Mouse (Mus musculus) midbrain, postnatal 0 days (tissue): Measurements from ENCODE around the gene Lrmda. TPM values are rescaled to one million over a fixed set of nuclear protein-coding genes. Genes with fewer than 3 reads are reported as not detected.
A peak's percentile ranks its signal among the peaks of the same experiment; 100 is the strongest.

Source experiments
- ATAC-seq: fragments of 200-750 bp; cut with Nextera tagmentation; 2 replicates; pipeline ENCODE4 v1.8.0; 2017; ENCODE audit warnings: moderate number of reproducible peaks, mild to moderate bottlenecking, moderate TSS enrichment, moderate library complexity; ENCODE audit not compliant: low FRiP score
- DNase-seq: peaks from one replicate; pipeline ENCODE4 v3.0.0-alpha.2; 2015; ENCODE audit warnings: low spot score
- H3K27ac ChIP-seq: fragments of 300-500 bp; sonication (generic); 2 replicates; pipeline ENCODE4 v1.5.1; 2014; ENCODE audit warnings: low read depth, mild to moderate bottlenecking, low read length, mixed read lengths
- H3K27me3 ChIP-seq: fragments of 300-500 bp; sonication (generic); 2 replicates; pipeline ENCODE4 v1.6.1; 2014; ENCODE audit warnings: low read length, control low read depth, mixed read lengths; ENCODE audit not compliant: insufficient read depth
- H3K36me3 ChIP-seq: fragments of 300-500 bp; sonication (generic); 2 replicates; pipeline ENCODE4 v1.6.1; 2014; ENCODE audit warnings: low read length, control low read depth, mixed read lengths; ENCODE audit not compliant: insufficient read depth
- H3K4me1 ChIP-seq: fragments of 300-500 bp; sonication (generic); 2 replicates; pipeline ENCODE4 v1.6.1; 2014; ENCODE audit warnings: mild to moderate bottlenecking, control low read depth, antibody characterized with exemption, low read length, mixed read lengths; ENCODE audit not compliant: insufficient read depth
- H3K4me2 ChIP-seq: fragments of 300-500 bp; sonication (generic); 2 replicates; pipeline ENCODE4 v1.6.1; 2014; ENCODE audit warnings: low read depth, mild to moderate bottlenecking, low read length, mixed read lengths; ENCODE audit not compliant: poor library complexity, severe bottlenecking
- H3K4me3 ChIP-seq: fragments of 300-500 bp; sonication (generic); 2 replicates; pipeline ENCODE4 v1.5.1; 2014; ENCODE audit warnings: low read depth, mild to moderate bottlenecking, low read length, moderate library complexity
- H3K9ac ChIP-seq: fragments of 300-500 bp; sonication (generic); replicated peaks from 2 replicates; pipeline ENCODE4 v1.6.1; 2014; ENCODE audit warnings: mild to moderate bottlenecking, low read length, moderate library complexity, mixed read lengths; ENCODE audit not compliant: poor library complexity, severe bottlenecking
- H3K9me3 ChIP-seq: fragments of 300-500 bp; sonication (generic); 2 replicates; pipeline ENCODE4 v1.6.1; 2016; ENCODE audit warnings: low read length, control low read depth
- CTCF ChIP-seq: IDR thresholded peaks from 2 replicates; pipeline ENCODE4 v1.5.1; 2016; ENCODE audit warnings: antibody characterized with exemption, mild to moderate bottlenecking
- WGBS: fragments of 180-500 bp; shearing (Covaris S2); extraction: QIAGEN DNeasy Blood & Tissue Kit; methylation state at CpG from one replicate; pipeline ENCODE4 v1.1.7; 2014; 5-methylcytosine and 5-hydroxymethylcytosine counted together
- polyA plus RNA-seq: library from polyadenylated mRNA; unstranded; fragments of >200 nt; fragmentation: Nextera tagmentation; extraction: Ambion mirVana; gene quantifications from 2 replicates; pipeline ENCODE4 v1.2.1, GENCODE M21; 2015
- total RNA-seq: library from RNA; depleted of rRNA; stranded (reverse); fragments of >200 nt; gene quantifications from 2 replicates; pipeline ENCODE4 v1.2.3, GENCODE M21; 2014

The Lrmda gene
- total and polyA plus RNA-seq, 2 experiments from 2014 or later: 0.35 TPM; not detected in 1

- no peak overlapping the region for H3K27ac ChIP-seq
- no peak overlapping the region for H3K4me2 ChIP-seq
- H3K4me1 ChIP-seq: no peaks in the 10 kb centered on the region
- no peak for TF ChIP-seq CTCF
- no peaks in the 10 kb centered on the region for H3K9me3 ChIP-seq
- H3K27me3 ChIP-seq: no peaks in the 10 kb centered on the region
- ATAC-seq (no peak), DNase-seq (no peak)
- H3K4me3 ChIP-seq: no peak overlapping the region
- WGBS: 57% methylated on average over 5 of the region's 5 CpGs
- H3K9ac ChIP-seq: no peak overlapping the region
- H3K36me3 ChIP-seq: no peaks in the 10 kb centered on the region
These were observed 422.4 kb downstream of the Lrmda start for GRCm38 (mm10) chr14:22441859-22442447.

GRCm38 (mm10) chr14:22442719-22443118, 423.2 kb downstream of the Lrmda start:
- DNase-seq (no peak), ATAC-seq (no peak)
- WGBS: 78% methylated on average over 5 of the region's 5 CpGs
- Histone ChIP-seq H3K27me3 (no peaks in the 10 kb centered on the region), H3K9ac (no peak overlapping the region), H3K4me1 (no peaks in the 10 kb centered on the region), H3K36me3 (no peaks in the 10 kb centered on the region), H3K4me3 (no peak overlapping the region), H3K27ac (no peak overlapping the region), H3K9me3 (no peaks in the 10 kb centered on the region), H3K4me2 (no peak overlapping the region)
- no peak for TF ChIP-seq CTCF

- Histone ChIP-seq H3K4me2 (no peak overlapping the region), H3K4me3 (no peak overlapping the region), H3K4me1 (no peaks in the 10 kb centered on the region), H3K9ac (no peak overlapping the region), H3K27me3 (no peaks in the 10 kb centered on the region), H3K27ac (no peak overlapping the region), H3K36me3 (no peaks in the 10 kb centered on the region), H3K9me3 (no peaks in the 10 kb centered on the region)
- 76% methylated on average over 2 of the region's 2 CpGs for WGBS
- peak; percentile 64 for TF ChIP-seq CTCF
- no peak for ATAC-seq
- no peak for DNase-seq
These were observed 425.0 kb downstream of the Lrmda start for GRCm38 (mm10) chr14:22444541-22444940.

- TF ChIP-seq CTCF: no peak
- Histone ChIP-seq H3K27ac (no peak overlapping the region), H3K4me1 (no peaks in the 10 kb centered on the region), H3K9ac (no peak overlapping the region), H3K9me3 (no peaks in the 10 kb centered on the region), H3K36me3 (no peaks in the 10 kb centered on the region), H3K27me3 (no peaks in the 10 kb centered on the region), H3K4me3 (no peak overlapping the region), H3K4me2 (no peak overlapping the region)
- peak; percentile 56 for DNase-seq
- 85% methylated on average over 5 of the region's 5 CpGs for WGBS
- no peak for ATAC-seq
These were observed 425.8 kb downstream of the Lrmda start for GRCm38 (mm10) chr14:22445161-22445821.

GRCm38 (mm10) chr14:22445841-22446570, 426.5 kb downstream of the Lrmda start:
- Histone ChIP-seq H3K27me3 (no peaks in the 10 kb centered on the region), H3K27ac (no peak overlapping the region), H3K4me1 (no peaks in the 10 kb centered on the region), H3K9me3 (no peaks in the 10 kb centered on the region), H3K4me2 (no peak overlapping the region), H3K36me3 (no peaks in the 10 kb centered on the region), H3K4me3 (no peak overlapping the region), H3K9ac (no peak overlapping the region)
- no peak for TF ChIP-seq CTCF
- no peak for DNase-seq
- 70% methylated on average over 2 of the region's 2 CpGs for WGBS
- ATAC-seq: no peak

GRCm38 (mm10) chr14:22451603-22452002, 432.1 kb downstream of the Lrmda start:
- TF ChIP-seq CTCF: no peak
- H3K4me3 ChIP-seq: no peak overlapping the region
- H3K9ac ChIP-seq: no peak overlapping the region
- WGBS: 58% methylated on average over 4 of the region's 4 CpGs
- 0 out of 2 replicates have a peak, but pooled peaks cover 9% of the 10 kb centered on the region for H3K27me3 ChIP-seq
- no peak overlapping the region for H3K4me2 ChIP-seq
- no peaks in the 10 kb centered on the region for H3K4me1 ChIP-seq
- H3K9me3 ChIP-seq: no peaks in the 10 kb centered on the region
- peak; percentile 52 for DNase-seq
- no peak for ATAC-seq
- H3K36me3 ChIP-seq: no peaks in the 10 kb centered on the region
- H3K27ac ChIP-seq: no peak overlapping the region
